Mouse (Mus musculus): ENCODE results near the gene Dennd6b.

Gene Dennd6b

DNA sequence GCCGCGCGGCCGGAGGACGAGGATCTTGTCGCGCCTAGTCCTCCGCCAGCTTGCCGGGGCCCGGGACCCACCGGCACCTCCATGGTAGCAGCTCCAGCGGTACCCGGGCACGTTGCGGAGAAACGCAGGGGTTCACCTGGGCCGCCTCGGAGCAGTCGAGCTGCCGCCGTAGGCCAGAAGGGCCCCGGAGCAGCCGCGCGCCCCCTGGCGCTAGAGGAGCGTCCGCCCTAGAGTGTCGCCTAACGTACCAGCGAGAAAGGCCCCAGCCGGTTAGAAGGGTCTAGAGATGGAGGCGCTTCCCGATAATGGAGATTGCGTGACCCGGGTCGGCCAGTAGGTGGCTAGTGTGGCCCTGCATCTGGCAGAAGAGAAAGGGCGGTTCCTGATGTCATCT, at the start of gene Dennd6b:
TSS of gene Dennd6b (minus strand) at position 184 of the 394 bp plus-strand sequence.
- peak; percentile 98 for DNase-seq

DNA sequence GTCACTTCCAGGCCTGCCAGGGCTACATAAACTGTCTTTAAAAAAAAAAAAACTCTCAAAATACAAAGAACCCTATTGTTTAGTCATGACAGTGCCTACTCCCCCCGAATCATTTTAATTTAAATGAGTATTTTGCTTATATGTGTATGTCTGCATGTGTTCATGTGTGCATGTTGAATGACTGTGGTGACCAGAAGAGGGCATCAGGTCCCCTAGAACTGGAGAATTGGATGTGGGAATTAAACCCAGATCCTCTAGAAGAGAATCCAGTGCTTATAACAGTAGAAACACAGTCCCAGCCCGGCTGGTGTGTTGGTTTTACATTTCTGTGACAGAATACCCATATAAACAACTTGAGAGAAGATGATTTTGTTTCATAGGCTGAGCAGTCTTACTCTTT, 44.7 kb upstream of the Dennd6b start:
- peak; percentile 10 for DNase-seq

DNA sequence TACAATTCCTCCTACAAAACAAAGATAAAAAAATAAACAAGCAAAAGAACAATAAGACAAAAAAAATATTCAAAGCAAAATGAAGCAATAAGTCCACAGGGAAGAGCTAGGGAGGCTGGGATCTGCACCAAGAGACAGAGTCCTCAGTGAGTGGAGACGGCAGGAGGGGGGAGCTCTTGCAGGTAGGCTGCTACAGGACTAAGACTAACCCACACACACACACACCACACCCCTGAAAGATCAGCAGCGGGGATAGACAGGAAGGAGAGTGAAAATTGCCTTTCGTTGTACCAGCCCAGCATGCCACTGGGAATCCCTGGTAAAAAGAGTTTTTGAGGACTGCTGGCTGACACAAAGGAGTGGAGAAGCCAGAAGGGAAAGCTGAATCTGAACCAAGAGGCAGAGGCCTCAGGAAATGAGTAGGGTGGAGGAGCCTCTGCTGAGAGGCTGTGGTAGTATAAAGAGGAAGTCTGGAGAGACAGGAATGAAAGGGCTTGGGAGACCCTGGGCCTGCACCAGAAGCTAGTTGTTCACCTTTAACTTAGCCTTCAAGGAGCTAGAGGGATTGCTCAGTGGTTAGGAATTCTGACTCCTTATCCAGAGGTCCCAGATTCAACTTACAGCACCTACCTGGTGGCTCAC, 43.6 kb upstream of the Dennd6b start:
- no peak for DNase-seq

DNA sequence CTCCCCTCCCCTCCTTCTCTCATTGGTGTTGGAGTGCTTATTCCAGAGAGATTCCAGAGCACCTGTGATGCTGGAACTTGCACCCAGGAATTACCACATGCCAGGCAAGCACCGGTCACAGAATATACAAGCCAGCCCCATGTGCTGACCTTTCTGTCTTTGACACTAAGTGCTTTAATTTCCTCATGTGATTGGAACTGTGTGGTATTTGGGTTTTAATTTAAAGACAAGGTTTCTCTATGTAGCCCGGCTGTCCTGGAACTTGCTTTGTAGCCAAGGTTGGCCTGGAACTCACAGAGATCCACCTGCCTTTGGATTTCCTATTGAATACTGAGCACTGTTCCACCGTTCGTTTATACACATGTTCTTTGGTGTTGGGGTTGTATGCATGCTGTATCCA, 37.8 kb upstream of the Dennd6b start:
- no peak for DNase-seq

DNA sequence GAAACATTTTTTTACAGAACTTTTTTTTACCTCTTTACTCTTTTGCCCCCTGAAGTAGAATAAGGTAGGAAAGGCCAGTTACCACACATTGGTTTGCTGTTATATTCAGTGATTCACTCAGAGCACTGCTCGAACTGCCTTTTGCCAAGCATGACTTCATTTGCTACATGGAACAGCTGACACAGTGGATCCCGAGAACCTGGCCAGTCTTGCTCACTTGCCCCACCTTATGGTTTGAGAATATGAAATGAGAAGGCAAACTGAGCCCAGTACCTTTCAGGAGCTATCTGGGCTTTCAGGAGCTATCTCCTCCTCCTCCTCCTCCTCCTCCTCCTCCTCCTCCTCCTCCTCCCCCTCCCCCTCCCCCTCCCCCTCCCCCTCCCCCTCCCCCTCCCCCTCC, 37.3 kb upstream of the Dennd6b start:
- no peak for DNase-seq

DNA sequence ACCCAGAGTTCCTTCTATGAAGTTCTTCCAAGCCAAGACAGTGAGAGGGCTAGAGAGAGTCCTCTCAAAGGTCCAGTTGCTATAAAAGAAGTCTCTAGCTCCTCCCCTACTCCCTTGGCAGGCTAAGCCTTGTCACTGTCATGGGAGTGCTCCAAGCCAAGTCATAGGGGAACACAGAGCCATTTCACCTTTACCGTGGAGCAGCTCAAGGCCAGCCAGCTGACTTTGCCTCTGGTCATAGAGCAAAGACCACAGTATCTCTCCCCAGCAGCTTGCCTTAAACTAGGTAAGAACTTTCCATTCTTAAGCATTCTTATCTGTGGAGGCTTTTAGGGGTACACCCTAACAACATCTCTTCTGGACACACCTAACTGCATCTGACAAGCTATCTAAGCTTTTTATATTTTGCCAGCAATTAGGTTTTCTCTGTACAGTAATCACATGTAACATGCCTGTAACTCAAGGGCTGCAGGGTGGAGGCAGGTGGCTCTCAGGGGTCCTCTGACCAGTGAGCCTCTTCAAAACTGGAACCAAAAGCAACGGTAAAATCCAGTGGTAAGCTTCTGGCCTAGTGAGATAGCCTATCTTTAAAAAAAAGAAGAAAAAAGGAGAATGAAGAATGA, 19.4 kb upstream of the Dennd6b start:
- DNase-seq = no peak

DNA sequence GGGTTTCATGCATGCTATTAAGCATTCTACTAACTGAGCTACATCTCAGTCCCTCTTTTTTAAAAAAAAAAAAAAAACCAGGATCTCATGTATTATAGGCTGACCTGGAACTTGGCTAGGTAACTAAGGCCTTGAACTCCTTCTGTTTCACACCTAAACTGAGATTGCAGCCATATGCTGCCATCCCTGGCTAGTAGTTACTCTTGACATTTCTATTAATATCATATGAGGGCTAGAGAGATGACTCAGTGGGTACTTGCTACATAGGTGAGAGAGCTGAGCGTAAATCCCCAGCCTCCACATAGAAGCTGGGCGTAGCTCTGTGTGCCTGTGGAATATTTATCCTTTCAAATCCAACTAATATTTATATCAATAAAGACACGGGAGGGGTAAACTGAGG, 18.7 kb upstream of the Dennd6b start:
- no peak for DNase-seq

DNA sequence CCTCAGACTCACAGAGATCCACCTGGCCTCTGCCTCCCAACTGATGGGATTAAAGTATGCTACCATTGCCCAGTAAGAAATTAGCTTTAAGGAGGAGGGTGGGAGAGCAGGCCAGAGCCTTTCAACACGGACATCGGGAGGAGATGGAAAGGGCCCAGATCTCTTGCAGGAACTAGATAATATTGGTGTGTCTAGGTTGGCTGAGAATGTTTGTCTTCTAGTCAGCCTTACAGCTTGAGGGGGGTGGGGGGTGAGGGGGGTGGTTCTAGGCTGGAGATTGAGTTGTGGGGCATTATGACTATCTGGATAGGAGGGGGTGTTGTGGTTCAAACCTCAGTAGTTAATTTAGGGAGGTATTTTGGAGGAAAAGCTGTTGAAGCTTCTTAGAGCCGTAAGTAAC, 17.2 kb upstream of the Dennd6b start:
- DNase-seq = no peak

DNA sequence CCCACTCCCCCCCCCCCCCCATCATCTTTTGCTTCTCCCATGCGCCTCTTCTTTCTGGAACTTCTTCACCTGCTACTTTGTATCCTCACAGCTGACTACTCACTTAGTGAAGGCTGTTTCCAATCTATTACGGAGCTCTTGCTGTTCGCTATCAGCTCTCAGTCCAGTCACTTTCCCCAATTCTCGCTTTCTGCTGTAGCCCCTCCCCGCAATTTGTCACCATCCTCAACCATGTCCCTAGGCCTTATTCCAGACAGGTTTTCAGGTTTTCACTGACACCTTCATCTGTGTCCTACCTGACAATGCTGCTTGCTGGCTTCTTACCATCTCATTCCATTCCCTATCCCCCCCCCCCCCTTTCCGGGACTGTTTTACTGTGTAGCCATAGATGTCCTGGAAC, 16.2 kb upstream of the Dennd6b start:
- DNase-seq = no peak

DNA sequence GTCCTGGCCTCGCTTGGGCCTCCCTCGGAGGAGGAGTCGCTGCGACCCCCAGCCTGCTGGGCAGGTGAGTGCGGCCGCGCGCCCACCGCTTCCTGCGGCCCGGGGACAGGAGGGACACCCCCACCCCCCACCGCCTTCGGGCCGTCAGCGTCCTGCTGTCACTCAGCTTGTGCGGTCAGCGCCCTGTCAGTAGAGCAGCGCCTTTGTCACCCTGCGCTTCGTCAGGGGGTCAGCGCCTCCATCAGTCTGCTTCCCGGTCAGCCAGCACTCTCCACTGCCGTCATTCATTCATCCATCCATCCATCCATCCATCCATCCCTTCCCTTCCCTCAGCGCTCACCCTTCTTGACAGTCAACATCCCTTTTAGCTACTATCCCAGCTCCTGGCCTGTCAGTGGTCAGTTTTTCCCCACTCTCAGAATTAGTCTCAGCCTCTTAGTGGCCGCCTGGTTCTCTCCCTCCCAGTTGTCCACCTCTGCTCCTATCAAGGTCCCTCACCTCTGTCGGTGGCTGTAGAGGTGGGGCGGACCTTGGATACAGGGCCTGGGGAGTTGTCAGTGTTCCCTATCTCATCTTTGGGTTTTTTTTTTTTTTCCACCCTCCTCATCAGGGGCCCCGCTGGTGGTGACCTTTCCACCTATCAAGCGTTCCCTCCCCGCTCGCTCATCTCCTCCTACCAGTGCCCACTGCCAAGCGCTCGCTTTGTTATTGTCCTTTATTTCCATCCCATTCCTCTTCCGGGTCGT, 15.6 kb upstream of the Dennd6b start:
- peak; percentile 8 for DNase-seq

DNA sequence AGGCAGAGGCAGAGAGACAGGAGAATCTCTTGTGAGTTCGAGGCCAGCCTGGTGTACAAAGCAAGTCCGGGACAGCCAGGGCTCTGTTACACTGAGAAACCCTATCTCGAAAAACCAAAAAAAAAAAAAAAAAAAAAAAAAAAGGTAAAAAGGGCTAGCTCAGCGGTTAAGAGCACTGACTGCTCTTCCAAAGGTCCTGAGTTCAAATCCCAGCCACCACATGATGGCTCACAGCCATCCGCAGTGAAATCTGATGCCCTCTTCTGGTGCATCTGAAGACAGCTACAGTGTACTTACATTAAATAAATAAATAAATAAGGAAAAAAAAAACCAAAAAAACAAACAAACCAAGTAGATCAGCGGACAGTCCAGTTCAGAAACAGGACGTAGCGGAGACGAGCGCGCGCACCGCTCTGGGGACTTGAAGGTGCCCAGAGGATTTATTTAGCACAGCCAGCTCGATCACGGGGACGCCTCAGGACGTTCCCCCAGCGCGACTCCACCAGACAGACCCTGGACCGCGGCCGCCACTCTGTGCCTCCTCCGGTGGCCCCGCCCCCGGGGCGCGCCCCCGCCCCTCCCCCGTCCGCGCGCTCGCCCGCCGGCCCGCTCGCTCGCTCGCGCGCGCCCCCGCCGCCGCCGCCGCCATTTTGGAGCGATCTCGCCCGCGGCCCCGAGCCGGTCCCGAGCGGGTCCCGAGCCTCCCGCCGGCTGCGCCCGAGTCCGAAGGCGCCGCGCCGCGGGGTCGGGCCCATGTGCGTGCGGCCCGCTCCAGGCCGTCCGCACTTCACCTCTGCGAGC, 14.8 kb upstream of the Dennd6b start, which contains the start of gene Ppp6r2:
TSS of gene Ppp6r2 (plus strand) at position 639 of the 801 bp plus-strand sequence.
- peak; percentile 85 for DNase-seq

DNA sequence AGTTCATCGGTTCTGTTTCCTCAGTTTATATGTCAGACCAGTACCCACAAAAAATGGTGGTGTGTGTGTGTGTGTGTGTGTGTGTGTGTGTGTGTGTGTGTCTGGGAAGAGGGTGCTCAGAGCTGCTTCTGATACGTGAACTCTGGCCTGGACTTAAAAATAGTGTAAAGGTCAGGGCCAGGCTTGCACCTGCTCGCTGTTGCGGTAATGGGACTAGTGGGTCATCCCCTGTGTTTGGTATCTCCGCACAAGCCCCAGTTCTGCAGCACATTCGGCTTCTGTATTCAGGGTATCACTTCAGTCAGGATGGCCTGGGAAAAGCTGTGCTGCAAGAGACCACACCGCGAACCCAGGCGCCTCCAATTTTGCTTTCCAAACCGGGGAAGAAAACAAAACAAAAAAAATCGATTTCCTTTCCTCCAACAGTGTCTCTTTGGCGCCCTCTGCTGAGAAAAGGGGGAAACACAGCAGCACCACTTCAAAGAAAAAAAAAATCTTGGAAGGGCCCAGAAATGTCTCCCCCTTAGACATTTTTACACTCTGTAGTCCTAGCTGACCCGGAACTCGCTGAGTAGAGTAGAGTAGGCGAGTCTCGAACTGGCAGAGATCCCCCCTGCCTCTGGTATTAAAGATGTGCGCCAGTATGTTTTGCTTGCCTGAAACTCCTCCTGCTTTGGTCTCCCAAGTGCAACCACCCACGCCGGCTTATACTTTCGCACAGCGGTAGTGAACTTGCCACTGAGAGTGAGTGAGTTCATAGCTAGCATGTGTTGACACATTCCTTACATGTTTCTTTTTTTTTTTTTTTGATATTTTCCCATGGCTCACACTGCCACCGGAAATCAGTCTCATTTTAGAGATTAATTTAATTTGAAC, 13.8 kb upstream of the Dennd6b start:
- DNase-seq = peak; percentile 89

DNA sequence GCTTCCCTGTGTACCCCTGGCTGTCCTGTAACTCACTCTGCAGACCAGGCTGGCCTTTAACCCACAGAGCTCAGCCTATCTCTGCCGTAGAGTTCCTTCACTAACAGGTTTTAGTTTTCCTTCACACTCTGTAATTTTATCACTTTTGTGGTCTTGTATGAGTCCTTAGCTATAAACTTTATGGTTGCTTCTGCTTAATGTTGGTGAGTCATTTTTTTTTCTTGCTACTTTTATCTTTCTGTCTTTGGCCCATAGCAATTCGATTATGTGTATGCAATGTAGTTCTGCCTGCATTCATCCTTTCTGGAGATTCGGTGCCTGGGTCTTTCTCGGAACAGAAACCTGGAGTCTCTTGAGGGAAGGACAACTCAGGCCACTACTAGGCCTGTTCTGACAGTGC, 11.2 kb upstream of the Dennd6b start:
- no peak for DNase-seq

DNA sequence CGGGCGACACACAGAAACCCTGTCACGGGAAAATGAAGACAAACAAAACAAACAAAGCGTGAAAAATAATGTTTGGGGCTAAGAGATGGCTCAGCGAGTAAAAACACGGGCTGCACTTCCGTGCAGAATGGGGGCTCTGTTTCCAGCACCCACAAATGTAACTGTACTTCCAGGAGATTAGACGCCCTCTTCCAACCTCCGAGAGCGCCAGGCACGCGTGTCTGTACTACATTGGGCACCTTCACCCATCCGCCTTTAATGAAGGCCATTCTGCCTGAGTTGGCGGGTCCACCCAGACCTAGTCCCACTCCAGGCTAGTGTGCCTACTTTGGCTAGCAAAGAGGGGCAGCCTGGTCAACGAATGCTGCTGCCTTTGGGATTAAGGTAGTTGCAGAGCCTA, 760 bp upstream of the Dennd6b start:
- no peak for DNase-seq

DNA sequence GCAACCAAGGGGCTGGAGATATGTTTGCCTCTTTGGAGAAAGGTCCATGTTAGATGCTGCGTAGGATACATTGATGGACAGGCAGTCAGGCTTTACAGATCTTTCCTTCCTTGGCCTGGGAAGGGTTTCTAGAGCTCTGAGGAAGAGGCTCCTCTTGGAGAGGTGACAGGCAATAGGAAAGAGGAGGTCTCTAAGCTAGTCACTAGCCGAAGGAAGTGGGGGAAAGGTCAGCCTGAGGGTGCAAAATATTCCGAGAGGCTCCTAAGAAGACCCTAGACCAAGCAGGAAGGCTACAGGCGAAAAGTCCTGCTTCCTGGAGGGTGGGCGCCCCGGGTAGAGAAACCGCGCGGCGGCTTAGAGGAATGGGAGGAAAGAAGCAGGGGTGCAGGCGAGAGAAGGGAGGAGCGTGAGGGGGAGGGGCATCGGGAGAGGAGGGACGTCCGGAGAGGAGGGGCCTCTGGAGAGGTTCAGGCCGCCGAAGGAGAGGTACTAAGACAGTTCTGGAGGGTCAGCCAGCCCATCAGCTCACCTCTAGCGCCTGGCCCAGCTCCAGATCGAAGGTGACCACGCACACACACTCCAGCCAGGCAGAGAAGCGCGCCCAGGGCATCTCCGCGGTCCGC, 495 bp downstream of the Dennd6b start:
- peak; percentile 92 for DNase-seq

DNA sequence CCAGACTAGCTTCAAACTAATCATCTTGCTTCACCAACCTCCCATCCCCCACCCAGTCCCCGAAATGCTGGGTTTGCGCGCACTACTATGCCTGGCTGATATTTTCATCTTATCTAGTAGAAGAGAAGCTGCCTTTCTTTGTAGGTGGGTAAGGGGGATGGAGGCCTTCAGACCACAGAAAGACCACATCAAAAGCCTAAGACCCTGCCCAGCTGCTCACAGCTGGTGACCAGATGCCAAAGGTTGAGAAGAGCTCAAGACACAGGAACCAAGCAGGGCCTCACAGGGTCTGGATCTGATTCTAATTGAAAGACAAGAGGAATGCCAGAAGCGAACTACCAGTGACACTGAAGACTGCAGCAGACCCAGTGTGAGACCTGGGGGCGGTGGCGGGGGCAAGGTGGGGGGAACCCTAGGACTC, 1.0 kb downstream of the Dennd6b start:
- DNase-seq = peak; percentile 17

DNA sequence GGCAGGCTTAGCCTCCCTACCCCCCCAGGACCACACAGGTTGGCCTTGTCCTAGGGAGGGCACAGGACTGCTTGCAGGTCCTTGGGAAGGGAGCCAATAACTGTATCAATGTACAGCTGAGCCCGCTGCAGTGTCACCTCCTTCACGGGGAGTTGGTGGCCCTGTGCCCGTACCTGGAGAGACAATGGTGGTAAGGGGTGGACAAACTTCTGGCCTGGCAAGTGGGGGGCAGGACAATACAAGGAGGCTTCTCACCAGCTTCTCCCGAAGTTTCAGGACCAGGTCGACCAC, 11.4 kb downstream of the Dennd6b start:
- DNase-seq = no peak

DNA sequence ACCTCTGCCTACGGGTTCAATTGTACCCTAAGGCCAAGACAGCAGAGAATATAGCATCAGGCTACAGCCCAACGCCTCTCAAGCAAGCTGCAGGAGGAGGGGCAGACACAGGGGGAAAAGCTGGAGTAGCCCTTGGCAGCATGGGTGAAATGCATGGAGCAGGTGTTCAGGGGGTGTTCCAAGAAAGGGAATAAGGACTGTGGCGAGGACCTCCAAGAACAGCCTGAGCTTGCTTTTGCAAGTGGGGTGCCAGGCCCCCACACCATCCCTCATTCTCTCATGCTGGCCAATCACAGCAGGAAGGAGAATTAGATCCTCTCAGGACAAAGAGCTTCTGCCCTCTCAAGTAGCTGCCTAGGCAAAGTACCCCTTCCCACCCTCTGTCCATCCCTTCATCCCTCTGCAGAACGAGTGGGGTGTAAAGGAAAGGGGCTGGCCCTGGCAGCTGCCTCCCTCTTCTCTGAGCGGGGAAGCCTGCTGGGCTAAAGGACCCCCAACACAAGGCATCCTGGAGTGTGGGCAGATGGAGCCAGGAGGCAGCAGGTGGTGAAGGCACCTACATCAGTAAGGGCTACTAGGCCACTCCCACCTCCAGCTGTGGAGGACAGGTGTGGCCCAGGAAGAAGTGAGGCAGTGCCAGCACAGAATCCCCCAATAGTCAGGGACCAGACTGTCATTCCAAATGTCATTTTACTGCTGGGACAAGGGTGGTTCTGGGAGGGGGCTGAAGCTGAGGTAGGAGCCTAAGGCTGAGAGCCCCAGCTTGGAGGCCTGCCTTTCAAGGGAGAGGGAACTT, 12.0 kb downstream of the Dennd6b start:
- no peak for DNase-seq

DNA sequence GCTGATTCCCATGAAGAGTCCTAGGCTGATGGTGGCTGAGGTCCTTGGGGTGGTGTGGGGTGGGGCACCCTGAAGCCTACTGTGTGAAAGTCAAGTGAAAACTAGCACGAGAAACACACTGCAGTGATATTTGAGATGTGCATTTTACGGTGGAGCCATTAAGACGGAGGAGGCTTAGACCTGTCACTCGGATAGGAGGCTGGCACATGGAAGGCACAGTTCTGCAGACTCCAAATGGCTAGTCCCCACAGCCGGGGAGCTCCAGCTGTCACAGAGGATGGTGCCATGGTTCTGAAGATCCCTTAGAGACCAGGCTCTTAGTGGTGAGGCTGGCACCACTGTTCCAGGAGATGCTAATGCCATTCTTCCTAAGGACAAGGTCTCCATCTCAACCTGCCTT, 13.5 kb downstream of the Dennd6b start:
- DNase-seq = no peak

DNA sequence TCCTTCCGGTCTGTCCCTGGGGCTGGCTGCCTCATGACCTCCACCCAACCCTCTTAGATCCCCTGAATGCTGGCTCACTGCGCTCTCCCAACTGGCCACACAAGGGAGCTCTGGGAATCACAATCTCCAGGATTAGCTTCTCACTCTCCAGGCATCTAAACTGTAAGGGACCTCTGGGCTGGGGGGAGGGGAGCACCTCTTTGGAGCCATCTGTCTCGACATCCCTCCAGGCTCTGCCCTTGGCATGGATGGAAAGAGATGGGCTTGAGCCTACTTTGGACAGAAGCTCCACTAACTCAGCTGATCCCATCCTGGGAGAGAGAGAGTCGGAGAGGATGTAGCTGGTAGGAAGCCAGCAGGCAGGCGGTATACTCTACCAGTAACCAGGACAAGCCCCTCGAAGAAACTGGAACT, 14.0 kb downstream of the Dennd6b start:
- no peak for DNase-seq
